Mouse (Mus musculus) stomach, postnatal 0 days (tissue): ENCODE results near the gene Plekhg6.

ENCODE experiments used
- CTCF ChIP-seq: IDR thresholded peaks from 2 replicates; pipeline ENCODE4 v1.5.1; 2016; ENCODE audit warnings: antibody characterized with exemption, low read depth, mild to moderate bottlenecking, moderate library complexity
- EP300 ChIP-seq: optimal IDR thresholded peaks from 2 replicates; pipeline ENCODE3; 2016; ENCODE audit warnings: antibody characterized with exemption

- no peak for TF ChIP-seq CTCF
- TF ChIP-seq EP300: no peak
These were observed 812 bp downstream of the Plekhg6 start for GRCm38 (mm10) chr6:125379781-125380180.
